Mouse (Mus musculus) hindbrain, embryonic 12.5 days (tissue): ENCODE data around the gene Meis2. TPM values are rescaled to one million over a fixed set of nuclear protein-coding genes. Genes with fewer than 3 reads are reported as not detected.

ENCODE experiments used
- ATAC-seq: fragments of 200-750 bp; cut with Nextera tagmentation; 2 replicates; pipeline ENCODE4 v1.8.0; 2017; ENCODE audit warnings: moderate TSS enrichment; ENCODE audit not compliant: low FRiP score
- H3K27ac ChIP-seq: fragments of 300-500 bp; sonication (generic); 2 replicates; pipeline ENCODE4 v1.5.1; 2016; ENCODE audit warnings: mild to moderate bottlenecking
- H3K27me3 ChIP-seq: fragments of 300-500 bp; sonication (generic); 2 replicates; pipeline ENCODE4 v1.6.1; 2016; ENCODE audit warnings: mild to moderate bottlenecking
- H3K36me3 ChIP-seq: fragments of 300-500 bp; sonication (generic); 2 replicates; pipeline ENCODE4 v1.6.1; 2016; ENCODE audit warnings: mild to moderate bottlenecking
- H3K4me1 ChIP-seq: fragments of 300-500 bp; sonication (generic); 2 replicates; pipeline ENCODE4 v1.6.1; 2016
- H3K4me2 ChIP-seq: fragments of 300-500 bp; sonication (generic); replicated peaks from 2 replicates; pipeline ENCODE4 v1.6.1; 2016; ENCODE audit warnings: mild to moderate bottlenecking
- H3K4me3 ChIP-seq: fragments of 300-500 bp; sonication (generic); 2 replicates; pipeline ENCODE4 v1.5.1; 2016; ENCODE audit warnings: mild to moderate bottlenecking
- H3K9ac ChIP-seq: fragments of 300-500 bp; sonication (generic); 2 replicates; pipeline ENCODE4 v1.6.1; 2016; ENCODE audit warnings: mild to moderate bottlenecking, moderate library complexity
- H3K9me3 ChIP-seq: fragments of 300-500 bp; sonication (generic); replicated peaks from 2 replicates; pipeline ENCODE4 v1.6.1; 2016; ENCODE audit warnings: mild to moderate bottlenecking
- WGBS: fragments of 180-500 bp; shearing (Covaris S2); methylation state at CpG from one replicate; pipeline ENCODE4 v1.1.7; 2016; 5-methylcytosine and 5-hydroxymethylcytosine counted together
- polyA plus RNA-seq: library from polyadenylated mRNA; unstranded; fragments of >200 nt; fragmentation: Nextera tagmentation; extraction: Ambion mirVana; gene quantifications from 2 replicates; pipeline ENCODE4 v1.2.1, GENCODE M21; 2016

Meis2 gene
- polyA plus RNA-seq, 1 experiment from 2014 or later, result 130 TPM

DNA sequence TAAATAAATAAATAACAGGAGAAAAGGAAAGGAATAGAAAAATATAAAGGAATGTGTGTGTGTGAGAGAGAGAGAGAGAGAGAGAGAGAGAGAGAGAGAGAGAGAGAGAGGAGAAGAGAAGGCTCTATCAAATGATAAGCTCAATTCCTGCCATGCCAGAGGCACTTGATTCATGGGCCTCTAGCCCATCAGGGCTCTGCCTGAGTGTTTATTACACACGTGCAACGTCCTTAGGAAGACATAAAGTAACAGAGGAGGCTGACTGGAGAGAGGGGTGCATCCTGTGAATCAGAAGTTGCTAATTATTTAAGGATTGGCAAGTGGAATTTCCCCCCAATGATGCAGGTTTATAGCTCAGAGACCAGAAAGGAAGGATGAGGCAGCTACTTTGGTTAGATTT lies 168.6 kb downstream of the Meis2 start:
- H3K4me2 ChIP-seq, result no peak overlapping the region
- no peaks in the 10 kb centered on the region for H3K9me3 ChIP-seq
- no peak overlapping the region for H3K4me3 ChIP-seq
- 54% methylated on average over 2 of the region's 2 CpGs for WGBS
- no peaks in the 10 kb centered on the region for H3K27me3 ChIP-seq
- peaks cover 40% of the 10 kb centered on the region for H3K4me1 ChIP-seq
- ATAC-seq, result no peak
- H3K36me3 ChIP-seq, result no peaks in the 10 kb centered on the region
- H3K27ac ChIP-seq, result no peak overlapping the region
- H3K9ac ChIP-seq, result no peak overlapping the region

DNA sequence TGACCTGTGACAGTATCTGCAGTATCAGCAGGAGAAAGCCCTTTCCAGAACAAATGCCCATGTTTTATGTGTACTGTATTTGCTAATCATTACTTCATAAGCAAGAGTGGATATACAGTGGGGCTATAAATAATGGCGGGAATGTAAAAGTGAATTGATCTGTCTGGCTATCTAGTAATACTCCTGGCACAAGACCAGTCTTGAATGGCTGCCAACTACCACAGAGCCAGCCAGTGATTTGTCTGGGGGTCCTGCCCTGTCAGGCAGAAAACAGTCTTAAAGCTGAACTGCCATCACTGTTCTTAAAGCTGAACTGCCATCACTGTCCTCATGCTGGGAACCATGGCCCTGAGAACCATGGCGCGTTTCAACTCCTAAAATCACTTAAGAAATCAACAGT lies 169.9 kb downstream of the Meis2 start:
- no peaks in the 10 kb centered on the region for H3K36me3 ChIP-seq
- H3K9ac ChIP-seq, result no peak overlapping the region
- H3K9me3 ChIP-seq, result no peaks in the 10 kb centered on the region
- H3K27me3 ChIP-seq, result no peaks in the 10 kb centered on the region
- peaks cover 42% of the 10 kb centered on the region for H3K4me1 ChIP-seq
- 70% methylated on average over 3 of the region's 3 CpGs for WGBS
- no peak overlapping the region for H3K4me2 ChIP-seq
- ATAC-seq, result peak; percentile 54; the same call in 1 of the 2 replicates
- H3K4me3 ChIP-seq, result no peak overlapping the region
- peak overlapping the region; percentile 60 for H3K27ac ChIP-seq

DNA sequence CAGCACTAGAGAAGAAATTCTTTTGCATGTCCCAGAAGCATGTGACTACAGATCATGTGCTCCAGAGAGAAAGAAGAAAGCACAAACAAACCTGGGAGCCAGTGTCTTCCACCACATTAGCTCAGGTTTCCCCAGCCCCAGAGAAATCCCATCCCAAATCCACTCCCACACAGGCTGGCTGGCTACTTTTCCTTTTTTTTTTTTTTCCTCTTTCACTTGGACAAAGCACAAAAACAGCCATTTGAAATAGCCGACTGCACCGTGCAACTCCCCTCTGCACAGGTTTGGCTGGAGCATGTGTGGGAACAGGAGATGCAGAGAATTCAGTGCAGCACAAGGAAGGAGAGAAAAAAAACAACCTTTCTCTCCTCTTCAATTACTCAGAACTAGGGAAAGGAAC lies 170.4 kb downstream of the Meis2 start:
- no peak for ATAC-seq
- H3K4me1 ChIP-seq, result peaks cover 44% of the 10 kb centered on the region
- no peak overlapping the region for H3K4me2 ChIP-seq

DNA sequence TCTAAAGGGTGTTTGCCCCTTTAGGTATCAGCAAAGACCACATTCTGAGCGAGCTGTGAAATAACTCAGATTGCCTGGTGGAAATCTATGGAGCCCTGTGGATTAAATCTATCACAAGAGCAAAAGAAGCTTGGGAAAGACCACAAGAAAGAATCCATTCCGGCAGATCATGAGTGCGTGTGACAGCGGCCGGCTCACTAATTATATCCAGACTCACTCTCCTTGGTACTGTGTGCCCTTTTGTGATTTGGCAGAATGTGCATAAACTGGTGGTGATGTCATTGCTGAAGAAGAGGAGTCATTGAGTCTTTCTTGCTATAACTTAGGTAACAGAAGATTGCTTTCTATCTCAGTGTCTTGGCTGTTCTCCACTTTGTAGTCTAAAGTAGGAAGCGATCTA lies 172.5 kb downstream of the Meis2 start:
- 74% methylated on average over 6 of the region's 6 CpGs for WGBS
- H3K27ac ChIP-seq, result no peak overlapping the region
- H3K9ac ChIP-seq, result no peak overlapping the region
- ATAC-seq, result no peak
- H3K4me3 ChIP-seq, result no peak overlapping the region
- no peaks in the 10 kb centered on the region for H3K27me3 ChIP-seq
- H3K36me3 ChIP-seq, result no peaks in the 10 kb centered on the region
- H3K4me2 ChIP-seq, result no peak overlapping the region
- no peaks in the 10 kb centered on the region for H3K9me3 ChIP-seq
- H3K4me1 ChIP-seq, result peaks cover 32% of the 10 kb centered on the region

More for the DNA sequence above, 170.4 kb downstream of the Meis2 start:
- Histone ChIP-seq H3K27me3 (no peaks in the 10 kb centered on the region), H3K27ac (peak overlapping the region; percentile 60), H3K4me3 (no peak overlapping the region), H3K9ac (no peak overlapping the region), H3K36me3 (no peaks in the 10 kb centered on the region), H3K9me3 (no peaks in the 10 kb centered on the region)
- WGBS, result 45% methylated on average over 2 of the region's 2 CpGs

DNA sequence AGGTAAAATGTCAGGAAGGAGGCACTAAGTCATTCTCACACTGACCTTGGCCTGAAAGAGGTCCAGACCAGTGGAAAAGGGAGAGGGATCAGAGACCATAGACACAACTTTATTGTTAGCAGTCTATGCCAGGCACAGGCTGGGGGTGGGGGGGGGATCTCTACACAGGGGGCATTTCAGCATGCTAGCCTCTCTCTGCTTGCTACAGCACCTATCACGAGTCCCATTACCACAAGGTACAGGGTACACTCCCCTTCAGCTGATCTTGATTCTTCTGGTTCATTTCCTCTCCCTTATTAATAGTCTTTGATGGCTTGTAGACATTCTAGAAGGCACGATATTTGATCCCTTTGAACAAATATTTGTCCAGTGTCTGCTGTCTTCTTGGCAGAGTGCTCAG lies 174.9 kb downstream of the Meis2 start:
- Histone ChIP-seq H3K9me3 (no peaks in the 10 kb centered on the region), H3K36me3 (no peaks in the 10 kb centered on the region), H3K27ac (no peak overlapping the region), H3K27me3 (no peaks in the 10 kb centered on the region), H3K9ac (no peak overlapping the region), H3K4me3 (no peak overlapping the region), H3K4me1 (peaks cover 24% of the 10 kb centered on the region), H3K4me2 (no peak overlapping the region)
- 49% methylated on average over 2 of the region's 2 CpGs for WGBS
- no peak for ATAC-seq

DNA sequence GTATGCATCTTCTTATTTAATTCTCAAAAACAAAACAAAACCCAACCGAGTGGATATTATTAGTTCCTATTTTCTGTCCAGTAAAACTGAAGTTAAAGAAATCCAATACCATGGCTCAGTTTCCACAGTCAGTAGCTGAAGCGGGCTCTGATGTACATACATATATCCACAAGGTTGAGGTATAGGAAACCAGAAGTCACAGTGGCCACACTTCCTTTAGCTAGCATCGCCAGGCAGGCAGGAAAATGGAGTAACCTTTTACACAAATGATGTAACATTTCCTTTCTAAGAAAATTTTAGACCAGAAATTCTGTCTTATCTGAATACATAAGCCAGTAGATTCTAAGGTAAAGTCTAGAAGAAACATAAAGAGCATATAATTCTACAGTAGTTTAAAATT lies 175.6 kb downstream of the Meis2 start:
- Histone ChIP-seq H3K27ac (no peak overlapping the region), H3K9me3 (no peaks in the 10 kb centered on the region), H3K4me3 (no peak overlapping the region), H3K4me2 (no peak overlapping the region), H3K9ac (no peak overlapping the region), H3K4me1 (peaks cover 20% of the 10 kb centered on the region), H3K27me3 (no peaks in the 10 kb centered on the region), H3K36me3 (no peaks in the 10 kb centered on the region)
- 91% methylated on average over 3 of the region's 3 CpGs for WGBS
- no peak for ATAC-seq

DNA sequence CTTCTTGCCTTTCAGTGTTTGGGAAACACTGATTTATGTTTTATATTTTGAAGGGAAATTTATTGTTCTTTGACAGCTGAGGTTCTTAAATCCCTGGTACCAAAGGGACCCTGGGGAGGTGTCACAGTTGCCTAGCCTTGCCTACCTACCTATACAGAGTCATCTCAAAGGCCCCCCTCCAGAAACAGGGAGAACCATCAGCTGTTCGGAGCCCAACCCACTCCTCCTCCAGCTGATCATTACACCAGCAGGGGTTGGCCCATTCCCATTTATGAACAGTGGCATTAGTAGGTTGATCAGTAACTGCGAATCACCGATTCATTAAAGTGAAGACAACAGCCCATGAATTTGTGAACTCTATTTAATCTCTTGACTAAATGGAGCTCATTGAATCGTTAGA lies 176.4 kb downstream of the Meis2 start:
- Histone ChIP-seq H3K36me3 (no peaks in the 10 kb centered on the region), H3K27ac (no peak overlapping the region), H3K9me3 (no peaks in the 10 kb centered on the region), H3K4me3 (no peak overlapping the region), H3K4me1 (peaks cover 22% of the 10 kb centered on the region), H3K4me2 (no peak overlapping the region), H3K27me3 (no peaks in the 10 kb centered on the region), H3K9ac (no peak overlapping the region)
- 74% methylated on average over 4 of the region's 4 CpGs for WGBS
- ATAC-seq, result no peak

DNA sequence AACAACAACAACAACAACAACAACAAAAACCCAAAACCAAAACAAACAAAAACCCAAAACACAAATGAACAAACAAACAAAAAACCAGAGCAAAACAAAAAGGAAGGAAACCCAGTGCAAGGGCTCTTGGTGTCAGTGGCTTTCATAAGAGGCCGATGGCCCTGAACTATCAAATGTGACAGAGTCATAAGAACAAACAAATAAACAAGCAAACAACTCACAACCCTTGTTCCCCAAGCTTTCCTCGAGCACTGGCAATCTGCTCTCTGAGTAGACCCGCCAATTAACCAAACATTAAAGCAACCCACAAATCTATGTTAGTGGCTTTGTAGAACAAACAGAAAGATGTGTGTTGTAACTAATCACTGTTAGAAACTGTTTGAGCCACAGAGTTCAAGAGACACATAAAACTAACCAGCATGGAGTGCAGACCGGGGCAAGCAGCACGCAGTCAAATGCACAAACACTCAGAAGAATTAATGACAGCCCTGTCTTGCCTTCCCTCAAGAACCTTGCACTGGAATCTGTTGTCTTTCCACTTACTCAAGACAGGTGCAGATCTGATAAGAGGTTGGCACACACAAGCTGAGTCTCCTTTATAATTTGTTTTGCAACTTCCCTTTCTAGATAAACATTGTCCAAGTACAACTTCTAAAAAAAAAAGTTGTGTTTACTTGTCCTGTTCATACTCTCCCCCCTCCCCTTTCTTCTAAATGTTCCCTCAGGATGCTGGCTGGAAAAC lies 177.1 kb downstream of the Meis2 start:
- H3K27ac ChIP-seq, result no peak overlapping the region; the same call in 1 of the 2 replicates
- 83% methylated on average over 5 of the region's 5 CpGs for WGBS
- H3K4me1 ChIP-seq, result peaks cover 28% of the 10 kb centered on the region
- no peaks in the 10 kb centered on the region for H3K27me3 ChIP-seq
- H3K9ac ChIP-seq, result no peak overlapping the region
- H3K36me3 ChIP-seq, result no peaks in the 10 kb centered on the region
- H3K9me3 ChIP-seq, result no peaks in the 10 kb centered on the region
- no peak overlapping the region for H3K4me2 ChIP-seq
- no peak overlapping the region for H3K4me3 ChIP-seq
- ATAC-seq, result no peak

DNA sequence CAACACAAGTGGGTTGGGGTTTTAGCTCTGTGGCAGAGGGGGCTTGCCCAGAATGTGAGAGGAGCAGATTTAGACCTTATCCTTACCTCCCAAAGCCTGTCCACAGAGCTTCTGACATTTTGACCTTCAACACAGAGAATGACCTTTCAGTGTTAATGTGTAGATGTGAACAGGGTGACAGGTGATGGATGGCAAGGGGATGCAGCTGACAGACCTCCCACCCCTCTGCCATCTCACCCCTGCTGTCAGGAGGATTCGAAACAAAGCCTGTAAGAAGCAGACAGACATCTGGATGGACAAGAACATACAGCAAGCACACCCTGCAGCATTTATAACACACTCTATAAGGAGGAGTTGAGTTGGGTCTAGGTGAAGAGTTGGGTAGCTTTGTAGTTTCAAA lies 178.0 kb downstream of the Meis2 start:
- H3K9ac ChIP-seq, result no peak overlapping the region
- no peak overlapping the region for H3K4me3 ChIP-seq
- peaks cover 29% of the 10 kb centered on the region for H3K4me1 ChIP-seq
- no peak overlapping the region for H3K4me2 ChIP-seq
- WGBS, result 24% methylated on average over 1 of the region's 1 CpGs
- no peak overlapping the region for H3K27ac ChIP-seq
- no peak for ATAC-seq
- no peaks in the 10 kb centered on the region for H3K27me3 ChIP-seq
- no peaks in the 10 kb centered on the region for H3K36me3 ChIP-seq
- H3K9me3 ChIP-seq, result no peaks in the 10 kb centered on the region

DNA sequence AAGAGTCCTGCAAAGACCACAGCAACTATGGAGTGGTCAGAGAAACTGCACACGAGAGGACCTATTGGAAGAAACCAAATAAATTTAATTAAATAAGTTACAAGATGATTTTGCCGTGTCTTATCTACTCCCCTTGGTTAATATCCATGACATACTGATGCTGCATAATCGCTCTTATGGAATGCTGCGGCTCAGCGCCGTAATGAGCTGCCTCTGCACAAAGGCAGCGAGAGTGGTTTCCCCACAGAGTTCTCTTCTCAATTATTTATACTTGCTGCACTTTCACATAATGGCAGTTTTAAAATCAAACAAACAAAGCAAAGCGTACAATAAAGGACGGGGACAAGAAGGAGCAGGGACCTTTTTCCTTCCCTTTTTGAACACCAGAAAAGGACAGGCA lies 181.5 kb downstream of the Meis2 start:
- WGBS, result 28% methylated on average over 9 of the region's 9 CpGs
- ATAC-seq, result no peak
- Histone ChIP-seq H3K4me2 (no peak overlapping the region), H3K36me3 (no peaks in the 10 kb centered on the region), H3K27ac (peak overlapping the region; percentile 62), H3K9me3 (no peaks in the 10 kb centered on the region), H3K4me3 (no peak overlapping the region), H3K27me3 (no peaks in the 10 kb centered on the region), H3K9ac (no peak overlapping the region), H3K4me1 (peaks cover 30% of the 10 kb centered on the region)

DNA sequence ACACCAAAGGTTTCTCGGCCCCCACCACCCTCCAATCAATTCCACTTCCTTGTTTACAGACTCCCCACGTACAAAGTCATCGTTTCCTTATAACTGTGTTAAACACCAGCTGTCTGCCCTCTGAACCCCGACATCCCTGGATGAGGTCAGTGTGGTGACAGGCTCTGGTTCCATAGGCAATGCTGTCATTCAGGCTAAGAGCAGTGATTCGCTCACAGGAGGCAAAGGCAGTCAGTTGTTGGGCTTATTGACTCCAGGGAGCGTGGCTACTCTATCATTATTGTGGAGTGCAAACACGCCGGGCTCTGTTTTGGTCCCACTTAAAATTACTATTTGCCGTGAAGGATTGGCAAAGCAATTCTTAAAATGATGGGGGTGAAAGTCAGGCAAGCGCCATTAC lies 182.1 kb downstream of the Meis2 start:
- ATAC-seq, result peak; percentile 33; the same call in 1 of the 2 replicates
- H3K4me1 ChIP-seq, result peaks cover 29% of the 10 kb centered on the region
- H3K9me3 ChIP-seq, result no peaks in the 10 kb centered on the region
- H3K36me3 ChIP-seq, result no peaks in the 10 kb centered on the region
- no peak overlapping the region for H3K4me3 ChIP-seq
- peak overlapping the region; percentile 62 for H3K27ac ChIP-seq
- H3K4me2 ChIP-seq, result no peak overlapping the region
- no peak overlapping the region for H3K9ac ChIP-seq
- 46% methylated on average over 10 of the region's 10 CpGs for WGBS
- H3K27me3 ChIP-seq, result no peaks in the 10 kb centered on the region

DNA sequence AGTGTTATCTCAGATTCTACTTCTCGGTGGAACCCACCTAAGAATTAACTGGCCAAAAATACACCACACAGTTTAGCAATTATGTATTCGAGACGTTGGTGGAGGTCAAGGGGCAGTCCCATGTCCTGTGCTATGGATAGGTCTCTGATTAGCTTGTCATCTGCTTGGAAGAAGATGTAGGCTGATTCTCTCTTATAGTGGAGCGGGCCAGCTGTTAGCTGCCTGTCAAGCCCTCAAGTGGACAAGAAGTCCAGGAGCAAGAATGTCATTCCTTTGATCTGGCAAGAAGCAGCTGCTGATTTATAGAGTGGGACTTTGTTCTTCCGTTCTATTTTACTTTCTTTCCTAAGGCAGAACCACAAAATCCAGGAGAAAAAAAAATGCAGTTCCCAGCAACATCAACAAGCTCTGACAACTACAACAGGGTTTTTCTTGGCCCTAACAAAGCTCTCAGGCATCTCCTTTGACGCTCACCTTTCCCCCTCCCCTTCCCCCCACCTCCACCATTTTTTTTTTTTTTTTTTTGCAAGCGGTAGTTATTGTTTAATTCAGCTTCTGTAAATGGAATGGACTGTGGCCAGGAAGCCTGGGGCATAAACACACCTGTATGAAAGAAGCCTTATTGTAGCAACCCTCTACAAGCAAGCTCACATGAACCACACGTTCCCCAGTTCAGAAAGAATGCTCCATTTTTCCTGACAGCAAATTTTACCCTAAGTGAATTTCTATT lies 189.7 kb downstream of the Meis2 start:
- H3K4me2 ChIP-seq, result no peak overlapping the region
- no peak overlapping the region for H3K4me3 ChIP-seq
- H3K27me3 ChIP-seq, result no peaks in the 10 kb centered on the region
- WGBS, result 64% methylated on average over 8 of the region's 8 CpGs
- H3K36me3 ChIP-seq, result no peaks in the 10 kb centered on the region
- no peak overlapping the region for H3K9ac ChIP-seq
- peak overlapping the region; percentile 12; the same call in 1 of the 2 replicates for H3K27ac ChIP-seq
- no peaks in the 10 kb centered on the region for H3K9me3 ChIP-seq
- no peak for ATAC-seq
- peaks cover 13% of the 10 kb centered on the region for H3K4me1 ChIP-seq

DNA sequence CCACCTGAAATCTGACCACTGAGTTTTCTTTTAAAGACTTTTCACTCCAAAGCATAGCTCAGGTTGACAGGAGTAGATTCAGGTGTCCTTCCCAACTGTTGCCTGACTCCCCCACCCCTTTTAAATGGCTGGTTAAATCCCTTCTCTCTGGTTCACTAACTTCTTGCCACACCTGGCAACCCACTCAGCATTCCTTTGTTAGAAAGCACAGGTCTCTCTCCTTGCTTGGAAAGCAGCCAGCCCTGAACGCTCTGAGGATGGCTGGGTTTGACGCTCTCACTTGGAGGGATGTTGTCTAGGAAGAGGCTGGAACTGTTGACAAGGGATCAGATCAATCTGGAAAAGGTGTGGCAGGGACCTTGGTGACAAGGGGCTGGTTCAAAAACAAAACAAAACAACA lies 192.8 kb downstream of the Meis2 start:
- WGBS, result 36% methylated on average over 2 of the region's 2 CpGs

More for the DNA sequence above, 192.8 kb downstream of the Meis2 start:
- Histone ChIP-seq H3K4me2 (no peak overlapping the region), H3K4me3 (no peak overlapping the region), H3K4me1 (peaks cover 24% of the 10 kb centered on the region), H3K27ac (no peak overlapping the region; the same call in 1 of the 2 replicates), H3K27me3 (no peaks in the 10 kb centered on the region), H3K9me3 (no peaks in the 10 kb centered on the region), H3K9ac (no peak overlapping the region), H3K36me3 (peaks cover 4% of the 10 kb centered on the region)
- no peak for ATAC-seq
